Mouse (Mus musculus): ENCODE data around the gene Ubl7.
A peak's percentile ranks its signal among the peaks of the same experiment; 100 is the strongest.

Gene Ubl7

DNA sequence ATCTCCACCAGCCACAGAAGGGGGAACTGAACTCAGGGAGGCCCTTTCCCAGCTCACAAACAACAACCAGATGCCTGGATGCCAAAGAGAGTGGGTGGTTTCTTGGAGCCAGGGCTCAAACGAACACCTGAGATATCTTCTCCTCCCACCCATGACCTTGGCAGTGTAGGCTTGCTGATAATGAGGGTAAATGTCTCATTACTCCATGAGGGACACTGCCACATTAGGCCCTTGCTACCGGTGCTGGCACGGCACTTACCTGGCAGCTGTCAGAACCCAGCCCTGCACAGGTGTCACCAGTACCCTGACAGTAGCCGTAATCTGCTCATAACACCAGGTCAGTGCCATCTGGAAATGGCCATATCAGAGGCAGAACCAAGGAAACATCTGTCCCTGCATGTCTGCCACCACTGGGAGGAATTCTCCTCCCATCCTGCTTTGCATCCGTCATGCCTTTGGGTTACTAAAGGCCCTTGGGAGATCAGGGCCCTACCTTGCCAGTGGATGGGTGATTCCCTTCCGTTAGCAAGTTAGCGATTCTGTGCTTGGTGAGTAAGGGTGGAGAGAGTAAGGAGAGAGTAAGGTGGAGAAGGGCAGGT lies 37.7 kb downstream of the Ubl7 start:
- DNase-seq (ENCODE audit: inconsistent ontology term), result no peak

- DNase-seq (ENCODE audit: inconsistent ontology term), result peak; percentile 54
Observed at GRCm38 (mm10) chr9:57949102-57949704, 38.4 kb downstream of the Ubl7 start.

- DNase-seq (ENCODE audit: inconsistent ontology term), result no peak
Observed at GRCm38 (mm10) chr9:57949879-57950278, 39.1 kb downstream of the Ubl7 start.

GRCm38 (mm10) chr9:57950519-57950918 lies 39.7 kb downstream of the Ubl7 start:
- peak; percentile 42 for DNase-seq (ENCODE audit: inconsistent ontology term)

GRCm38 (mm10) chr9:57951993-57952392 lies 41.2 kb downstream of the Ubl7 start:
- no peak for DNase-seq (ENCODE audit: inconsistent ontology term)

GRCm38 (mm10) chr9:57954962-57955744 lies 44.4 kb downstream of the Ubl7 start:
- DNase-seq (ENCODE audit: inconsistent ontology term), result no peak

GRCm38 (mm10) chr9:57955764-57956163 lies 45.0 kb downstream of the Ubl7 start:
- no peak for DNase-seq (ENCODE audit: inconsistent ontology term)

- DNase-seq (ENCODE audit: inconsistent ontology term), result no peak
Observed at GRCm38 (mm10) chr9:57956196-57956837, 45.5 kb downstream of the Ubl7 start.

GRCm38 (mm10) chr9:57956838-57957236 lies 46.1 kb downstream of the Ubl7 start:
- DNase-seq (ENCODE audit: inconsistent ontology term), result no peak

DNA sequence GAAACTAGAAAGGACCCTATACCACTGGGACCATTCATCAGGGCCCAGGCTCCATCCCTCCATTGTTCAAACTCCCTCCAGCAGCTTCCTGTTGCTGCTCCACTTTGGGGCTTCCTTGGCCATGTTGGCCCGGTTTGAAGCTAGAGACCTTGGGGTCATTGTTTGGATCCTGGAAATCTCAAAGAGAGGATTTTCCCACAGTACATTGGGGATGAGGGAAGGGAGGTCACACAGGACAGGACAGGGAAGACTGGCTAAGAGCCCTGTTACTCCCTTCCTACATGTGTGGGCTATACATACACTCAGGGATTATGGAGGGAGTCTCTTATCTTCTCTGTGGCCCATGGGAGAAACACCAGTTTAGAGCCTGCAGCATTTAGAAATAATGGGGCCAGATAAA lies 47.8 kb downstream of the Ubl7 start:
- DNase-seq (ENCODE audit: inconsistent ontology term), result no peak

GRCm38 (mm10) chr9:57959399-57959798 lies 48.6 kb downstream of the Ubl7 start:
- DNase-seq (ENCODE audit: inconsistent ontology term), result no peak

DNA sequence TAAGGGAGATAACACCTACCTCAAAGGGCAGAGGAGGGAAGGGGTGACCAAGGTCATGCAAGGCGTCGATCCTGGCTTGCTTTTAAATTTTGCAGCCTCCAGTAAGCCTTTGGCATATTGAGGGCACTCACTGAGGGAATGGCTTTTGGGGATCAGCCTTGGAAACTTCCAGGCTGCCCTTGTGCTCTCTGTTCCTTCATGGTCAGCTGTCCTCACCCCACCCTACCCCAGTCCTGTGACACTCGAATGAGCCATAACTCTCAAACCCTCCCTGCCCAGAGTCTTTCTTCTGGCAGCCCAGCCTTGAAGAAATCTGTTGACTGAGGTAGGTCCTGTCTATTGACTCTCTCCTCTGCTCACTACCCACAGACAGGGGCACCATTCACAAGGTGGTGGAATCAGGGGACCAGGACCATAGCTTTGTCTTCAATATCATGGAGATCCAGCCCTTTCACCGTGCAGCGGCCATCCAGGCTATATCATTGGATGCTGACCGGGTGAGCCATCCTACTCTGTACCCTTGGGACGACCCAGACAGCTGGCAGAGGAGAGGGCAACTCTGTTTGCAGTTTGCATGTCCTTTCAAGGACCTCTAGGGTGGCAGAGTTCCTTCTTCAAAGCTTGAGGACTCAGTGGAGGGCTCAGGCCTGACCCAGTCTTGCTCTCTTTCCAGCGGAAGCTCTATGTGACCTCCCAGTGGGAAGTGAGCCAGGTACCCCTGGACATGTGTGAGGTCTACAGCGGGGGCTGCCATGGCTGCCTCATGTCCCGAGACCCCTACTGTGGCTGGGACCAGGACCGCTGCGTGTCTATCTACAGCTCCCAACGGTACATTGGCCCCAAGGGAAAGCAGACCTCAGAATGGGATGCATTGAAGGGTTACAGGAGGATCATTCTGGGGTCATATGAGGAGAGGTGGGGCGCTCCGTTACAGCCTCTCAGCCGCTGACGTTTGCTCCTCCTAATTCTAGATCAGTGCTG lies 49.4 kb downstream of the Ubl7 start:
- no peak for DNase-seq (ENCODE audit: inconsistent ontology term)

GRCm38 (mm10) chr9:57961226-57961625 lies 50.4 kb downstream of the Ubl7 start:
- DNase-seq (ENCODE audit: inconsistent ontology term), result no peak

DNA sequence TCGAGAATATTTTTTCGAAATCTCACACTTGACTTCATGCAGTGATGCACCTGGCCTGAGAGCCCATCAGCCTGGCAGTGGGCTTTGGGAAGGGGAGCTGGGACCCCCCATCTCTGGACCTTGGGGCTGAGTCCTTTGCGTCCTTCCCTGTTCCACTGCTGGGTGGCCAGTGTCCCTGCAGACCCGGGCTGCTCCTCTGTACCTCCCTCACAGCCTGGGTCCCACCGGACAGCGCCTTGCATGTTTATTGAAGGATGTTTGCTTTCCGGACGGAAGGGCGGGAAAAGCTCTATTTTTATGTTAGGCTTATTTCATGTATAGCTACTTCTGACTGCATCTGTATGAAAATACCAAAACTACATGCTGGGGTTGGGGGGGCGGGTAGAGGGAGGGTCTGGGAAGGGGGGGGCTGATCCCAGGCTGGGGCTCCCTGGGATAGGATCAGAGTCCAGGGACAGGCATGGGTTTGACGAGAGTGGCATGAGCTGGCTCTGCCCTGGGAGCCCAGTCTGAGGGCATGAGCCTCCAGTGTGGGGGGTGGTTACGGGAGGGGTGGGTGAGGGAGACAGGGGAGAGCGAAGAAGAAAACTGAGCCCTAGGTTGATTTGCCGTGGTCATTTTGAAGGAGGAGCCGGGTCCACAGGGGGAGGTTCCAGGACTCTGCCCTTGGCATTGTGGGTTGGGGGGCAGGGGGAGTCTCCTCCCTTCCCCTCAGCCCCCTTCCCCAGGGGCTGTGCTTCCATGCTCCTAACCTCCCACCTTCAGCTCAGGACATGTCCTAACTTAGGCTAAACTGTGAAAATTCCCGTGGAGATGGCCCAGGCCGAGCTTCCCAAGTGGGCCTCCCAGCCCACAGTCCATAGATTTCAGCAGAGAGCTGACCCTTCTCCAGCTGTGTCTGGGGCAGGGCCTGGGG lies 51.3 kb downstream of the Ubl7 start:
- DNase-seq (ENCODE audit: inconsistent ontology term), result no peak

DNA sequence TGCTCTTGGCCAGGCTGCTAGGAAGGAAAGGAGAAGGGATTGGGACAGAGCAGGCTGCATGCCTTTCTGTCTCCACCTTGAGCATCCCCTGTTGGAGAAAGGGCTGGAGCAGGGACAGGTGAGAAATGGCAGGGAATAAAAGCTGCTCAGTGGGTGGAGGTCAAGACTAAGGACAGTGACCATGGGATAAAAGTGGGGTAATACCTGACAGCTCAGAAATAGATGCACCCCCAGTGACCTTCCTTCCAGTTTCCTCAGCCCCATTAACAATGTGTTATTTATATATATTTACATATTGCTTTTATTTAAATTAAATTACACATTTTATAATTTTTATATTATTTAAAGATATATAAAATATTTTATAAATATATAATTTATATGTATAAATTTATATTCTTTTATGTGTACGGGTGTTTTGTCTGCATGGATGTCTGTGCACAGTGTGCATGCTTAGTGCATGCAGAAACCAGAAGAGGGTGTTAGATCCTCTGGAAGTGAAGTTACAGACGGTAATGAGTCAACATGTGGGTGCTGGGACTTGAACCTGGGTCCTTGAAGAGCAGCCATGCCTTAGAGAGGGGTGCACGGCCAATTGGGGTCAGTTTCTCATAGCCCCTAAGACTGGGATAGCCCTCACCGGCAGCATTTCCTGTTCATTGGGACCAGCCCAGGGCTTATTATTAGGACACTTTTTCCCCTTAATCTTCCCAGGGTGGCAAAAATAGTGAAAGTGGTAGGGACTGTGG lies 52.6 kb downstream of the Ubl7 start:
- DNase-seq (ENCODE audit: inconsistent ontology term), result no peak

- DNase-seq (ENCODE audit: inconsistent ontology term), result no peak
Observed at GRCm38 (mm10) chr9:57963998-57964395, 53.2 kb downstream of the Ubl7 start.

DNA sequence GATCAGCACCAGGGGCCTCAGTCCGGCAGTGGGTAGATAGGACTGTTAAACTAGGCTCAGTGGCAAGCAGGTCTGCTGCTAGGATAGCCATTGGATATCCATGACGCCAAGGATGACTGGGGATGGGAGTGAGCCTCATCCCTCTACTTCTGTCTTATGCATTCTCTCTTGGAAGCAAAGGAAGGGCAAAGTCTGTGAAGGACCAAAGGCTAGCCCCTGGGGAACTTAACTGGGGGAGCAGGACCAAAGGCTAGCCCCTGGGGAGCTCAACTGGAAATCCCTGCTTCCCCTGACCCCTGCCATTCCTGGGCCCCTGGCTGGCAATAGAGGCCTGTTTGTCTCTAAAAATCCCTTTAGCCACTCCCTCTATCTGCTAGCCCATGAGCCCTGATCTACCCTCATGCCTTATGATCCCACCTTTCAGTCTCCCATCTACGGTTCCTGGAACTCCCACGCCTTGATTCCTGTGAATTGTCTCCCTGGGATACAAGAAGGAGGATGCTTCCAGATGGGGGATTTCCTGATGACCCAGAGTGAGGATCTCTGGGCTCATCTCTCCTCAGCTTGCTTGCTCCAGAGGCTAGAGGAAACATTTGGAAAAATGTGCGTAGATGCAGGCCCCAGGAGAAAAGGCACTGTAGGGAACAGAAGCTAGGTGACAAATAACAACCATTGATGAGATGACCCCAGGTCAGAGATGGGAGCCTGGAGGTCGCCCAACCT lies 53.9 kb downstream of the Ubl7 start:
- no peak for DNase-seq (ENCODE audit: inconsistent ontology term)

- DNase-seq (ENCODE audit: inconsistent ontology term), result no peak
Observed at GRCm38 (mm10) chr9:57965281-57966185, 54.8 kb downstream of the Ubl7 start.
